Mouse (Mus musculus) CH12.LX (cell line): ENCODE measurements around the gene Vegfb. TPM values are rescaled to one million over a fixed set of nuclear protein-coding genes. Genes with fewer than 3 reads are reported as not detected.

Experiments used
- DNase-seq: peaks from one replicate; pipeline ENCODE4 v3.0.0-alpha.2; 2013; ENCODE audit errors: extremely low read depth
- H3K27ac ChIP-seq: 2 replicates; pipeline ENCODE4 v1.5.1; 2012; ENCODE audit warnings: low read depth, mild to moderate bottlenecking, control low read depth, moderate library complexity; ENCODE audit not compliant: insufficient read depth
- H3K27me3 ChIP-seq: replicated peaks from 2 replicates; pipeline ENCODE3; 2012; ENCODE audit warnings: inconsistent platforms
- H3K36me3 ChIP-seq, 2 experiments: replicated peaks in 1 of 2; 2 replicates each; pipeline versions ENCODE3 to v1.6.1; 2012; ENCODE audit warnings: inconsistent platforms in 1 of 2, low read length in 1 of 2, mild to moderate bottlenecking in 1 of 2, mixed read lengths in 1 of 2, moderate library complexity in 1 of 2; ENCODE audit not compliant: control insufficient read depth in 1 of 2, insufficient read depth in 1 of 2
- H3K4me1 ChIP-seq, 2 experiments: 2 replicates each; pipeline ENCODE4 v1.6.1; 2012; ENCODE audit warnings: inconsistent platforms in 1 of 2, moderate library complexity in 1 of 2; ENCODE audit not compliant: insufficient read depth in 2 of 2, control insufficient read depth in 1 of 2
- H3K4me2 ChIP-seq: 2 replicates; pipeline ENCODE4 v1.6.1; 2012; ENCODE audit warnings: low read depth, mild to moderate bottlenecking, control low read depth; ENCODE audit not compliant: poor library complexity, insufficient read depth, severe bottlenecking
- H3K4me3 ChIP-seq, 3 experiments: fragments of 150-350 bp in 1 of 3; sonication (generic) in 1 of 3; replicated peaks in 1 of 3; 2 replicates each; pipeline versions ENCODE3 to v1.5.1; 2011 to 2012; ENCODE audit warnings: low read depth in 2 of 3, low read length in 2 of 3, mild to moderate bottlenecking in 2 of 3, moderate library complexity in 2 of 3, control low read depth in 1 of 3, improper control_type of control experiment in 1 of 3, inconsistent platforms in 1 of 3, mixed read lengths in 1 of 3; ENCODE audit not compliant: poor library complexity in 1 of 3
- H3K79me2 ChIP-seq: replicated peaks from 2 replicates; pipeline ENCODE4 v1.6.1; 2012; ENCODE audit warnings: mild to moderate bottlenecking, moderate library complexity; ENCODE audit not compliant: control insufficient read depth, poor library complexity, insufficient read depth, severe bottlenecking; ENCODE audit errors: extremely low read depth
- H3K9ac ChIP-seq: 2 replicates; pipeline ENCODE4 v1.6.1; 2012; ENCODE audit warnings: low read depth, mild to moderate bottlenecking, control low read depth, moderate library complexity; ENCODE audit not compliant: insufficient read depth
- H3K9me3 ChIP-seq: replicated peaks from 2 replicates; pipeline ENCODE3; 2012; ENCODE audit warnings: low read length, inconsistent platforms, mixed read lengths
- BHLHE40 ChIP-seq: IDR thresholded peaks from 2 replicates; pipeline ENCODE4 v1.6.1; 2011; ENCODE audit warnings: mild to moderate bottlenecking, low read depth, low read length, improper control_type of control experiment
- CTCF ChIP-seq, 2 experiments: IDR thresholded peaks in 1 of 2; conservative IDR thresholded peaks in 1 of 2; 2 replicates each; pipeline ENCODE4 v1.5.1; 2011 to 2012; ENCODE audit warnings: low read depth in 2 of 2, low read length in 2 of 2, improper control_type of control experiment in 1 of 2, inconsistent platforms in 1 of 2, mild to moderate bottlenecking in 1 of 2, moderate library complexity in 1 of 2
- E2F4 ChIP-seq: IDR thresholded peaks from 2 replicates; pipeline ENCODE4 v1.6.1; 2011; ENCODE audit warnings: low read depth, low read length, improper control_type of control experiment; ENCODE audit not compliant: insufficient replicate concordance
- HCFC1 ChIP-seq: IDR thresholded peaks from 2 replicates; pipeline ENCODE4 v1.6.1; 2012; ENCODE audit warnings: low read depth, mild to moderate bottlenecking, inconsistent platforms, low read length, improper control_type of control experiment
- KAT2A ChIP-seq: IDR thresholded peaks from 2 replicates; pipeline ENCODE4 v1.6.1; 2012; ENCODE audit warnings: low read length, improper control_type of control experiment, inconsistent platforms; ENCODE audit not compliant: insufficient replicate concordance
- MAFK ChIP-seq: IDR thresholded peaks from 2 replicates; pipeline ENCODE4 v1.6.1; 2011; ENCODE audit warnings: low read length, improper control_type of control experiment; ENCODE audit not compliant: insufficient replicate concordance
- MAX ChIP-seq: IDR thresholded peaks from 2 replicates; pipeline ENCODE4 v1.6.1; 2011; ENCODE audit warnings: low read length, improper control_type of control experiment
- MAZ ChIP-seq: IDR thresholded peaks from 2 replicates; pipeline ENCODE4 v1.6.1; 2012; ENCODE audit warnings: low read depth, mild to moderate bottlenecking, inconsistent platforms, low read length, improper control_type of control experiment, moderate library complexity
- MXI1 ChIP-seq: IDR thresholded peaks from 2 replicates; pipeline ENCODE4 v1.6.1; 2011; ENCODE audit warnings: mild to moderate bottlenecking, low read depth, low read length, improper control_type of control experiment
- NELFE ChIP-seq: IDR thresholded peaks from 2 replicates; pipeline ENCODE4 v1.6.1; 2011; ENCODE audit warnings: low read depth, low read length, improper control_type of control experiment
- POLR2A ChIP-seq: IDR thresholded peaks from 2 replicates; pipeline ENCODE4 v1.6.1; 2011; ENCODE audit warnings: low read depth, mild to moderate bottlenecking, improper control_type of control experiment, low read length
- SIN3A ChIP-seq: IDR thresholded peaks from 2 replicates; pipeline ENCODE4 v1.6.1; 2012; ENCODE audit warnings: low read length, improper control_type of control experiment, inconsistent platforms
- SMC3 ChIP-seq: IDR thresholded peaks from 2 replicates; pipeline ENCODE4 v1.6.1; 2011; ENCODE audit warnings: low read depth, low read length, improper control_type of control experiment
- TCF12 ChIP-seq: IDR thresholded peaks from 2 replicates; pipeline ENCODE4 v1.6.1; 2014; ENCODE audit warnings: low read depth, mild to moderate bottlenecking, inconsistent platforms, low read length, improper control_type of control experiment
- dilution Hi-C: fragments of 300-500 bp; cut with MboI; formaldehyde crosslinking; loops from 2 replicates; pipeline ENCODE4 v1.14.3; 2020; ENCODE audit warnings: low sequenced_read_pairs; ENCODE audit not compliant: extremely low pct_unique_long_range_greater_than_20kb, extremely low pct_ligation_motif_present
- in situ Hi-C: fragments of 300-500 bp; cut with MboI; formaldehyde crosslinking; loops from 3 replicates; pipeline ENCODE4 v1.14.3; 2019; ENCODE audit warnings: low sequenced_read_pairs, low pct_ligation_motif_present, low pct_unique_long_range_greater_than_20kb, mixed read lengths
- polyA plus RNA-seq: library from polyadenylated mRNA; unstranded; fragments of >175 nt; gene quantifications from 2 replicates; pipeline ENCODE4 v1.2.1, GENCODE M21; 2012; ENCODE audit warnings: low read depth; ENCODE audit not compliant: insufficient read length
- total RNA-seq, 2 experiments: library from RNA; depleted of rRNA; stranded (reverse); fragments of 300-350 nt in 1 of 2; fragments of >200 nt in 1 of 2; gene quantifications; 2 replicates each; pipeline ENCODE4 v1.2.3; 2012 to 2014

Gene Vegfb
- total and polyA plus RNA-seq, 3 experiments = 3.2 to 35.1 (median 13.2) TPM

DNA sequence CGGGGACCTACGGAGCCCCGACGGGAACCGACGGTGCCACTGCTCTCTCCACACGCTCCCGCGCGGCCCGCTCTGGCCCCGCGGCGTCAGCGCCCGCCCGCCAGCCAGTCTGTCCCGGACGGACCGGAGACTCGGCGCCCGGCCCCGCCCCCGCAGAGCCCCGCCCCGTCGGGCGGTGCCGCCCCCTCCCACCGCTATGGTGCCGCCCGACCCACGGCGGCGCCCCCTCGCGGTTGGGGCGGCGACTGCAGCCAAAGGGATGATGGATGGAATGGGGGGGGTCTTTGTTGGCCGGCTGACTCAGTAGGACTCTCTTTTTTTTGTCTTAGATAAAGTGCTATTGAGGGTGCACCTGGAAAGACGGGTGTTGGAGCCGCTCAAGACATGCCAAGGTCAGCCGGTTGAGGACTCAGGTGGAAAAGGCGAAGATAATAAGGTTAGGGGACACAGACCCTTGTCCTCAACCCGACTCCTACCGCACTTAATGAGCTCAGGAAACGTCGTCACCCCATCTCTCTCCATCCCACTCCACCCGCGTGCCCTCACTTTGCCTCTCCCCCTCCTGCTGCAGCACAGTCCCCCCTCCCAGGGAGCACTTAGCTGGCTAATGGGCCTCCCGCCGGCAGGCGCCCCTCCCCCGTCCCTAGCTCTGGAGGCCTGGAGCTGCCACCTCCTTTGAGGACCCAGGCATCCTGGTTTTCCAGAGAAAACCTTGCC is 17.6 kb downstream of the Vegfb start:
- dilution Hi-C loops = no loop called here
- no peak for TF ChIP-seq BHLHE40
- peak; percentile 13 to 68; a peak in 2 of 4 replicates for TF ChIP-seq CTCF (conservative IDR thresholded peaks at IDR 0.05 in 1 of 2, IDR thresholded peaks at IDR 0.05 in 1 of 2; ENCODE audit: low read depth in 2 of 2, low read length in 2 of 2)
- TF ChIP-seq TCF12 = 0 out of 2 replicates have a peak, but pooled peaks have one; percentile 12
- TF ChIP-seq POLR2A = peak; percentile 72
- TF ChIP-seq, all 38 proteins: peak for 3
- Histone ChIP-seq H3K9me3 (no peaks in the 10 kb centered on the region), H3K27ac (no peak overlapping the region), H3K4me2 (peak overlapping the region; percentile 39), H3K4me3 (peak overlapping the region; percentile 39 to 80 (median 70)), H3K79me2 (no peaks in the 10 kb centered on the region), H3K9ac (peak overlapping the region; percentile 69; the same call in 1 of the 2 replicates), H3K36me3 (peaks cover 4 to 21% of the 10 kb centered on the region in 2 experiments), H3K27me3 (peaks cover 3% of the 10 kb centered on the region), H3K4me1 (peaks cover 9 to 49% of the 10 kb centered on the region in 2 experiments)
- DNase-seq = no peak
- in situ Hi-C loops = no loop called here

DNA sequence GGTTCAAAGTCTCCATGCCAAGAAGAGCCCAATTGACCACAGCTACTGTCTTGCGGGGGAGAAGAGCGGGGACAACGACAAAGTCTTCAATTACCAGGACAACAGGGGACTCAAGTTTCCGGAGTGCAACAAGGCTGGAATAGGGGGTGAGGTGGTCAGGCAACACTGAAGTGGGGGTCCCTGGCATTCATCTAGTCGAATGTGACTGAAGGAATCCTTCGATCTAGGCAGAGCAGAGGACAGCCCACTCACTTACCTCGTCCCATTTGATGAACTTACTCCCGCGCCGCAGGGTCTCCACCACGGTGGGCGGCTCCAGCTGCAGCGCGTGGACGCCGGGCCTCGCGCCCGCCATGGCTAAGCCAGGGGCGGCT is 18.2 kb downstream of the Vegfb start:
- Histone ChIP-seq H3K27me3 (peaks cover 3% of the 10 kb centered on the region), H3K36me3 (peaks cover 9 to 26% of the 10 kb centered on the region in 2 experiments), H3K27ac (no peak overlapping the region), H3K9me3 (no peaks in the 10 kb centered on the region), H3K79me2 (no peaks in the 10 kb centered on the region), H3K9ac (peak overlapping the region; percentile 69; the same call in 1 of the 2 replicates), H3K4me1 (peaks cover 9 to 49% of the 10 kb centered on the region in 2 experiments), H3K4me3 (peak overlapping the region; percentile 39 to 80 (median 70)), H3K4me2 (peak overlapping the region; percentile 21)
- dilution Hi-C loops (no loop called here), in situ Hi-C loops (no loop called here)
- DNase-seq = no peak
- TF ChIP-seq MXI1 (no peak), KAT2A (no peak), HCFC1 (no peak), E2F4 (no peak), MAFK (no peak), MAZ (no peak), NELFE (no peak), MAX (no peak), SIN3A (no peak), BHLHE40 (no peak), POLR2A (no peak), SMC3 (no peak)
